Mouse (Mus musculus): ENCODE results near the gene Atxn7l1. TPM values are rescaled to one million over a fixed set of nuclear protein-coding genes. Genes with fewer than 3 reads are reported as not detected.
A peak's percentile ranks its signal among the peaks of the same experiment; 100 is the strongest.

The Atxn7l1 gene
- polyA plus RNA-seq, 1 experiment, result 12.4 TPM

DNA sequence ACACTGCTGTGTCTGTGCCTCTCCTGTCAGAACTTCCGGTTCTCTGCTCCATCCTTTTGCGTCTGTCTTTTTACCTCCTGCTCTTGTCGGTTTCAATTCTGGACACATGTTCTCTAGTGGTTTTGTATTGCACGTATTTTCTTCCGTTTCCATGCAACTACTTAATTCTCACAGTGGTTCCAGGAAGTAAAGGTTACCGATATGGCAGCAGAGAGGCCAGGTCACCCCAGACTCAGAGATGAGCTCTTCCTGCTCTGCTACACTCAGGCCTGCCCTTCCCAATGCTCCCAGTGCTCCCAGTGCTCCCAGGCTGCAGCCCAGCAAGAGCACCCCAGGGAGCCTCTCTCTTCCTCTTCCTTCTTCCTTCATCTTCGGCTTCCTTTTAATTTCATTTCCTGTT lies 15.7 kb upstream of the Atxn7l1 start:
- H3K4me3 ChIP-seq, result no peak overlapping the region
- H3ac ChIP-seq (ENCODE audit: control insufficient read depth, insufficient read length), result no peak overlapping the region
- no peaks in the 10 kb centered on the region for H3K79me2 ChIP-seq (ENCODE audit: control insufficient read depth, insufficient read depth)
- no peak overlapping the region for H3K4me2 ChIP-seq (ENCODE audit: low read depth)
- no peaks in the 10 kb centered on the region for H3K36me3 ChIP-seq (ENCODE audit: control insufficient read depth, insufficient read depth)
- TF ChIP-seq POLR2AphosphoS2 (IDR thresholded peaks at IDR 0.05; ENCODE audit: insufficient read length, low read depth) (no peak), USF1 (IDR thresholded peaks at IDR 0.05; ENCODE audit: low read depth) (no peak), POLR2A (IDR thresholded peaks at IDR 0.05; ENCODE audit: insufficient read length, low read depth) (no peak), TCF3 (IDR thresholded peaks at IDR 0.05; ENCODE audit: insufficient read length, low read depth) (no peak), CEBPB (IDR thresholded peaks at IDR 0.05; ENCODE audit: insufficient read depth, poor library complexity, severe bottlenecking) (no peak), REST (IDR thresholded peaks at IDR 0.05; ENCODE audit: insufficient read depth, insufficient read length) (no peak), SRF (IDR thresholded peaks at IDR 0.05; ENCODE audit: control insufficient read depth, insufficient read length, low read depth) (no peak), MYOD1 (IDR thresholded peaks at IDR 0.05; ENCODE audit: control insufficient read depth in 1 of 3, insufficient read length in 2 of 3, low read depth in 2 of 3) (no peak)
- H3K27me3 ChIP-seq (ENCODE audit: control insufficient read depth, insufficient read depth, insufficient read length), result no peaks in the 10 kb centered on the region

DNA sequence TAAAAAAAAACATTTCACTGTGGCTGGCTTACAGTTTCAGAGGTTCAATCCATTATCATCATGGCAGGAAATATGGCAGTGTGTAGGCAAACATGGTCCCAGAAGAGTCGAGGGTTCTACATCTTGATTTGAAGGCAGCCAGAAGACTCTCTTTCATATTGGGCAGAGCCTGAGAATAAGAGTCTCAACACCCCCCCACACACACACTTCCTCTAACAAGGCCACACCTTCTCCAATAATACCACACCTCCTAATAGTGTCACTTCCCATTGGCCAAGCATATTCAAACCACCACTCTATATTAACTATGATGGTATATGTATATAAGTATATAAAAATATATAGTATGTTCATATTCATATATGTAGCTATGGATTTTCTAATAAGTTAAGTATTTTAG lies 9.6 kb upstream of the Atxn7l1 start:
- TF ChIP-seq TCF3 (IDR thresholded peaks at IDR 0.05; ENCODE audit: insufficient read length, low read depth), result no peak
- TF ChIP-seq POLR2A (IDR thresholded peaks at IDR 0.05; ENCODE audit: insufficient read length, low read depth), result no peak
- no peak overlapping the region for H3K4me2 ChIP-seq (ENCODE audit: low read depth)
- H3ac ChIP-seq (ENCODE audit: control insufficient read depth, insufficient read length), result no peak overlapping the region
- no peaks in the 10 kb centered on the region for H3K36me3 ChIP-seq (ENCODE audit: control insufficient read depth, insufficient read depth)
- H3K27me3 ChIP-seq (ENCODE audit: control insufficient read depth, insufficient read depth, insufficient read length), result no peaks in the 10 kb centered on the region
- H3K79me2 ChIP-seq (ENCODE audit: control insufficient read depth, insufficient read depth), result no peaks in the 10 kb centered on the region
- no peak overlapping the region for H3K4me3 ChIP-seq

- Histone ChIP-seq H3K79me2 (ENCODE audit: control insufficient read depth, insufficient read depth) (no peaks in the 10 kb centered on the region), H3K4me3 (no peak overlapping the region), H3K36me3 (ENCODE audit: control insufficient read depth, insufficient read depth) (no peaks in the 10 kb centered on the region), H3K27me3 (ENCODE audit: control insufficient read depth, insufficient read depth, insufficient read length) (no peaks in the 10 kb centered on the region), H3ac (ENCODE audit: control insufficient read depth, insufficient read length) (no peak overlapping the region), H3K4me2 (ENCODE audit: low read depth) (no peak overlapping the region)
- TF ChIP-seq POLR2A (IDR thresholded peaks at IDR 0.05; ENCODE audit: insufficient read length, low read depth) (no peak), CEBPB (IDR thresholded peaks at IDR 0.05; ENCODE audit: insufficient read depth, poor library complexity, severe bottlenecking) (no peak), TCF3 (IDR thresholded peaks at IDR 0.05; ENCODE audit: insufficient read length, low read depth) (no peak), USF1 (IDR thresholded peaks at IDR 0.05; ENCODE audit: low read depth) (no peak), E2F4 (IDR thresholded peaks at IDR 0.05; ENCODE audit: insufficient read depth) (no peak), MYOG (IDR thresholded peaks at IDR 0.05; ENCODE audit: control insufficient read depth in 1 of 3, insufficient read depth in 1 of 3, insufficient read length in 2 of 3, low read depth in 2 of 3) (no peak), MAX (IDR thresholded peaks at IDR 0.05; ENCODE audit: low read depth) (no peak), SRF (IDR thresholded peaks at IDR 0.05; ENCODE audit: control insufficient read depth, insufficient read length, low read depth) (no peak), TCF12 (IDR thresholded peaks at IDR 0.05; ENCODE audit: insufficient read depth, poor library complexity, severe bottlenecking) (no peak), POLR2AphosphoS2 (IDR thresholded peaks at IDR 0.05; ENCODE audit: insufficient read length, low read depth) (no peak), MYOD1 (IDR thresholded peaks at IDR 0.05; ENCODE audit: control insufficient read depth in 1 of 3, insufficient read length in 2 of 3, low read depth in 2 of 3) (no peak), REST (IDR thresholded peaks at IDR 0.05; ENCODE audit: insufficient read depth, insufficient read length) (no peak)
Measured at GRCm38 (mm10) chr12:33139083-33139482, 8.4 kb upstream of the Atxn7l1 start.

DNA sequence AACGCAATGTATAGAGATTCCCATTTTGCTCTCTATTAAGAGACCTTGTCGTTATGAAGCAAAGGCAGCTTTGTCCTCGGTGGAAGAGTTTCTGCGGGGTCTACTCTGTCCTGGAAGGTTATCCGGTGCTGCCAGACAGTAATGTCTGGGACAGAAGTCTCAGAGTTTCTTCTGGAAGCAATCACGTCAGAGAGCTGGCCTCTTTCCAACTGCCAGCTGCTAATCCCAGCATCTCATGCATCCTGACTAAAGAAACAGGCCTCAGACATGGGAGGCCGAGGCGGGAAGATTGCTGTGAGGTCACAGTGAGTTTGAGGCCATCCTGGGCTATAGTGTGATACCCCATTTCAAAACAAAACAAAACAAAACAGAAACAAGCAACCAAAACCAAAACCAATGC lies 3.0 kb upstream of the Atxn7l1 start:
- Histone ChIP-seq H3K36me3 (ENCODE audit: control insufficient read depth, insufficient read depth) (no peaks in the 10 kb centered on the region), H3K27me3 (ENCODE audit: control insufficient read depth, insufficient read depth, insufficient read length) (no peaks in the 10 kb centered on the region), H3ac (ENCODE audit: control insufficient read depth, insufficient read length) (no peak overlapping the region), H3K4me3 (no peak overlapping the region), H3K4me2 (ENCODE audit: low read depth) (no peak overlapping the region), H3K79me2 (ENCODE audit: control insufficient read depth, insufficient read depth) (peaks cover 27% of the 10 kb centered on the region)
- no peak for TF ChIP-seq POLR2AphosphoS2 (IDR thresholded peaks at IDR 0.05; ENCODE audit: insufficient read length, low read depth)
- no peak for TF ChIP-seq E2F4 (IDR thresholded peaks at IDR 0.05; ENCODE audit: insufficient read depth)

- Histone ChIP-seq H3K36me3 (ENCODE audit: control insufficient read depth, insufficient read depth) (no peaks in the 10 kb centered on the region), H3K79me2 (ENCODE audit: control insufficient read depth, insufficient read depth) (peaks cover 46% of the 10 kb centered on the region), H3K4me3 (peak overlapping the region; percentile 88), H3ac (ENCODE audit: control insufficient read depth, insufficient read length) (peak overlapping the region; percentile 19), H3K27me3 (ENCODE audit: control insufficient read depth, insufficient read depth, insufficient read length) (no peaks in the 10 kb centered on the region), H3K4me2 (ENCODE audit: low read depth) (peak overlapping the region; percentile 98)
- TF ChIP-seq POLR2AphosphoS2 (IDR thresholded peaks at IDR 0.05; ENCODE audit: insufficient read length, low read depth), result no peak
- TF ChIP-seq MYOD1 (IDR thresholded peaks at IDR 0.05; ENCODE audit: control insufficient read depth in 1 of 3, insufficient read length in 2 of 3, low read depth in 2 of 3), result no peak
- TF ChIP-seq SRF (IDR thresholded peaks at IDR 0.05; ENCODE audit: control insufficient read depth, insufficient read length, low read depth), result no peak
- no peak for TF ChIP-seq TCF12 (IDR thresholded peaks at IDR 0.05; ENCODE audit: insufficient read depth, poor library complexity, severe bottlenecking)
- no peak for TF ChIP-seq CEBPB (IDR thresholded peaks at IDR 0.05; ENCODE audit: insufficient read depth, poor library complexity, severe bottlenecking)
- no peak for TF ChIP-seq REST (IDR thresholded peaks at IDR 0.05; ENCODE audit: insufficient read depth, insufficient read length)
- TF ChIP-seq E2F4 (IDR thresholded peaks at IDR 0.05; ENCODE audit: insufficient read depth), result no peak
- TF ChIP-seq USF1 (IDR thresholded peaks at IDR 0.05; ENCODE audit: low read depth), result no peak
- TF ChIP-seq MYOG (IDR thresholded peaks at IDR 0.05; ENCODE audit: control insufficient read depth in 1 of 3, insufficient read depth in 1 of 3, insufficient read length in 2 of 3, low read depth in 2 of 3), result no peak
- TF ChIP-seq MAX (IDR thresholded peaks at IDR 0.05; ENCODE audit: low read depth), result no peak
- no peak for TF ChIP-seq POLR2A (IDR thresholded peaks at IDR 0.05; ENCODE audit: insufficient read length, low read depth)
- TF ChIP-seq TCF3 (IDR thresholded peaks at IDR 0.05; ENCODE audit: insufficient read length, low read depth), result no peak
Measured at GRCm38 (mm10) chr12:33146622-33147433, 665 bp upstream of the Atxn7l1 start.

All from myocyte (in vitro differentiated cells).